Mouse (Mus musculus) lung, postnatal 14 days (tissue): ENCODE data around the gene Duoxa1.
"Not testable (repeated sequence)": the region's sequence is repeated elsewhere in the genome, so short reads cannot be mapped to it uniquely, and the experiment has no call there.

Source experiments
- DNase-seq: peaks from one replicate; pipeline ENCODE4 v3.0.0; 2021

The Duoxa1 gene

DNA sequence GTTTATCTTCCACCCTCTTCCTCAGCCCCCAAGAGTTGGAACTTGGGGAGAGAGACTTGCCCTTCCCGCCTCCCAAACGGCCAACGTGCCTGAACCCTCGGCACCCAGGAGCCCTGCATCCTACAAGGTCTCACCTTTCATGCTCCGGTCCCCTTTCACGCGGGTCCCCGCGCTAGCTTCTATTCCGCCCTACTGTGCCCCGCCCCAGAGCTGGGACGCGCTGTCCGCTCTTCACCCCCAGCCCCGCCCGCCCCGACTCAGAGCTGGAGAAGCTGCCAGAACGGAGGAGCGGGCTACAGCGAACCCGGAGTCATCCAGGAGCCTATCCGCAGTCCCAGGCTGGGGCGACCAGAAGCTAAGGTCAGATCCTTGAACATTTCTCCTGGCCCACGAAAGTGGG is at the start of gene Duoxa1:
TSS of gene Duoxa1 (minus strand) at position 195 of the 400 bp plus-strand sequence.
- DNase-seq: no peak

DNA sequence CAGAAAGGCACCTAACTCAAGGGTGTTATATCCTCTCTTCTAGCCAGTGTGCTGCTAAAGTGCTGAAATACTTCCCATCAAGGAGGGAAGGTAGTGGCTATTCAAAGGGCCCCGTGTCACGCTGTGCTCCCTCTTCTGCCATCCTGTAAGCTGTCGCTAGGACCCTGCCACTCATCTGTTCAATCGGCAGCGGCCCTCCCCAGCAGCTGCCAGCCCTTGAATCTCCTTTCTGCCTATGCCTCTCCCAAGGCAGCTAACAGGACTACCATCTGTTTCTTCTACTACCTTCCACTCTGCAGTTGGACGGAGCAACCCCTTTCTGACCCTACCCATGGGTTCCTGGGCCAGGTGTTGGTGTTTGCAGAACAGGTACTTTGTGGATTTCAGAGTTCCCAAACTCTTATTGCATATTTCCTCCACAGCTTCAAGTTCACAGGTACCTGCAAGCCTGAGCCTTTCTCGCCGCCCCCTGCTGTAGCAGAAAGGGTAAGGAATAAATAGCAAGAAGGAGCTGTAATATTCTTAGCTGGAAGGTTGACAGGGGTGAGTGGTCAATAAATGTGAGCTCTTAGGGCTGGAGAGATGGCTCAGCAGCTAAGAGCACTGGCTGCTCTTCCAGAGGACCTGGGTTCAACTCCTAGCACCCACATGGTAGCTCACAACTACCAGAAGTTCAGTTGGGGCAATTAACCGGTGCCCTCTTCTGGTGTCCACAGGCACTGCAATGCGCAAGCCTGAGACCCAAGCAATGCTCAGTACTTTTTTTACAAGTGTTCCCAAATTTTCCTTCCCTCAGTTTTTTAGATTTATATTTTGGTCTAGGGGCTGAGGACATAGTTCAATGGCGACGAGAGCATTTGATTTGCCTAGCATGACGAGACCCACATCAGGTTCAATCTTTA is 49.3 kb upstream of the Duoxa1 start:
- no peak for DNase-seq

DNA sequence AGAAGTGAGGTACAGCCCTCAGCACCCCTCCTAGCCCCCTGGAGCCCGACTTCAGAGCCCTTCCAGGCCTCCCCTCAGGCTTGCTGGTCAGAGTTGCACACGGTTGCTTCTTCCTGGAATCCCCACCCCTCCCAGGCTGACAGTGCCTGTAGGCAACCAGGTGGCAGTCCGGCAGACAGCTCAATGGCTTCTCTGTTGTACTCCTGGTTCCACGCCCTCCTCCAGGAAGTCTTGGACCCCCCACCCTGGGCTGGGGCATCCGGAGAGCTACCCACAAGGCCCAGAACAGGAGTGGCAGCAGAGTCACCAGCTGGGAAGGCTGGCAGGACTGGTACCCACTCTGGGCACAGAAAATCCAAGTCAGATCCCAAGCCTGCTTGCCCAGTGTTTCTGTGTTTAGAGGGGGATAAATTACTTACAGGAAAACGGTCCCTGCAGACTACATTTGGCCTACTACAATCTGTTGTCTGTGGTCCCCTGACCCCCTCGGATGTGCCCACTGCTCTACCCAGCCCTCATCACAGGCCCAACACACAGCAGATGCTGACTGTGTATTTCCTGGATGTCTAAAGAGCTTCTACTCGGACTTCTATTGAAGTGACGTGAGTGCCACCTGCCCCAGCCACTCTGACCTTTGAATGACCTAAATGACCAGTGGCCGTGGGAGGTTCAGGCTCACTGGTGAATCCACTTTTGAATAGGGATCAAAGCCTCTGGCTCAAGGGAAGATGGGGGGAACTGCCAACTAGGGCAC is 48.5 kb upstream of the Duoxa1 start:
- no peak for DNase-seq

DNA sequence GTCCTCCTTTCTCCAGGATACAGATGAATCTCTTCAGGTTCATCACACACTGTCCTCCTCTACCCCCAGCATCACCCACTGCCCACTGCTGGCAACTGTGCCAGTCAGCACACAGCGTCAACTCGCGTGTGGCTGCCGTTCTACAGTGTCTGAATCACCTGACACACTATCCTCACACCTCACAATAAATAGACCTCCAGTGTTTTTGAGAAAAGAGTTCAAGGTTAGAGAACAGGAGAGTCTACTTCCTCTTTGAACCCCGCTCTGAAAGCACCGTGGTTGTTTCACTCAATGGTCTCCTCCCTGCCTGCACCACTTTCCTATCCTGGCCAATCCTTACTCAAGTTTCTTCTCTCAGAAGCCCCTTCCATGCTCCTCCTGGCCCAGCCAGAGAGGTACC is 47.7 kb upstream of the Duoxa1 start:
- no peak for DNase-seq

DNA sequence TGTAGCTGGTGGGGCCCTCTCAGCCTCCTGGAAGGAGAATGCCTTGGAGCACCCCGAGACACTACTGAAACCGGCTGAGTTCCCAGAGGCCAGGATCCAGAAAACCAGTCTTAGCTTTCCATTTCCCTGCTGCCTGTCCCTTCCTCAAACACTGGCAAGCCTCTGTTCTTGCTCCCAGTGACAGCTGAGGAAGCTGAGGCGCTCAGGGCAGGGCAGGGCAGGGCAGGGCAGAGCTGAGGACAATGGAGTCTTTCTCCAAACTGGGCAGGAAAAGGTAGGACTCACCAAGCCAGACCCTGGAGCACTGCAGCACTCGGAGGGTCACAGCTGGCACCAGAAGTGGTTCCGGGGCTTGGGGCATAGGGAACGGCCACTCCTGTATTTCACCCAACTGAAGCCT is 46.8 kb upstream of the Duoxa1 start:
- DNase-seq: no peak

DNA sequence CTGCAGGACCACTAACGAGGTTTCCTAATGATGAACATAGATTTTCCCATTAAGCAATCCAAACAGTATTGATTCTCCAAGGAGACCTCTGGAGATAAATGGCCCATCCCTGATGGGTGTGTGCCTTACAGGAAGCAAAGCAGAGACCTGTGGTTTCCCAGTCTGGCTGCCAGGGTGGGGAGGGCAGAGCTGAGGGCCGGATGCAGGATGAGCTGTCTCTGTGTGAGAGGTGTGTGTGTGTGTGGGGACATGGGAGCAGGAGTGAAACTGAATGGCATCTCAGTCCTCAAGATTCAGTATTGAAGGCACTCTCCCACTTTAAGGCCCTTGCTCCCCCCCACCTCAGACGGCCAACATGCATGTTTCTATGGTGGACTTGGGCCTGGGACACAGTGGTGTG is 42.7 kb upstream of the Duoxa1 start:
- DNase-seq: no peak

DNA sequence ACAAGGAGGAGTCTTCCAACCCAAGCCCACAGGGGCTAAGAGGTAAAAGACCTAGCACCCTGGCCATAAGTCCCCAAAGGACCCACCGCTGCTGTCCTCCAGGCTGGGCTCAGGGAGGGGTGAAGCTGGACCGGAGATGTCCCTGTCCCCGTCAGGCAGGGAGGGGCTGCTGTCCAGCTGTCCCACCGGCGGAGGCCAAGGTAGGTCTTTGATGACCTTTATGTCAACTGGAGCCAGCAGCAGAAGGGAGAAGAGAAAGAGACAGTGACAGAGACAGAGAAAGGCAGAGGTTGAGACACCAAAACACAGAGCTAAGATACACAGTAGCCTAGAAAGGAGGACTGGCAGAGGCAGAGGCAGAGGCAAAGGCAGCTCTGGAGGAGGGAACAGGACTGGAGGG is 41.9 kb upstream of the Duoxa1 start:
- no peak for DNase-seq

DNA sequence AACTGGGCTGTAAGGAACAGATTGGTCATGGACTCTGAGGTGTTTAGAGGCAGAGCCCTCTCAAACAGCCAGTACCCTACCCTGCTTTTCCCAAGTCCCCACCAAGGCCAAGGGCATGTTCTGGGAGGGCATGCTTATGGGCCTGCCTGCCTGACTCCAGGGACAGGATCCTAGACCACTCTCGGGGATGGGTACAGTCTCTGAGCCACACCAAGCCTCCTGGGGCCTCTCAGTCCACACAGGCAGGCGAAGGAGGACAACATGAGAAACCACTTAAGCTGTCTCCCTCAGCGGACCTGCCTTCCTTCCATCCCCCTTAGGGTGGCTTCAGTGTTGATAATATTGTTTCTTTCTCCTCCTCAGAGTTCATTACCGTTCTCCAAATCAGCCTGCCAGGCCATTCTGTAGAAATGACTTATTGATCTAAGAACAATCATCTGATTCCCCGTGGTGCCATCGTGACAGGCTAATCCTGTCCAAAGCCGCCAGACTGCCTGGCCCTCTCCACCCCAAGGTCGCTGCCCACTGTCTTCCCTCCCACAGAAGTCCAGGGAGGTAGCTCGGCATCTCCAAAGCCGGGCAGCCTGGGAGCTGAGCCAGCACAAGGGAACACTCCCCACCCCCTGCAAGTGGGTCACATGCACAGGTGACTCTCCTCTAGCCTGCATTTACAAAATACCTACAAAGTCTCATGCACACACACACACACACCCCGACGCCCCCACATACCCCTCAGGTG is 40.8 kb upstream of the Duoxa1 start:
- DNase-seq: no peak

DNA sequence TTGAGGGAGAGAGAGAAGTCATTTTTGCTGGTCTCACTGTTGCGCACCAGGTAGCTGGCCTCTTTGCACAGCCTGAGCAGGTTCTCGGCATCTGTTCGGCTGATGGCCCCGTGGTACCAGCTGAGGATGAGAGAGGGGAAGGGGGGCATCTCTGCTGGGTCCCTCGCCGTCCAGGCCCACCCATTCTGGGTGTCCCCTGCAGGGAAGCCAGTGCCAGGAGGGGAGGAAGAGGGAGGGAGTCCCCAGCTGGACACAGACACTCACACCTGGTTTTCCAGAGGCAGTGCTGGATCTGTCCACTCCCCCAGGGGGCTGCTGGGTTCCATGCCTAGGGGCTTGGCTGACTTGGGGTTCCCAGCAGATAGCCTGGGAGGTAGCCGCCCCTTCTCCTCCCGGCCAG is 40.2 kb upstream of the Duoxa1 start:
- DNase-seq: no peak

DNA sequence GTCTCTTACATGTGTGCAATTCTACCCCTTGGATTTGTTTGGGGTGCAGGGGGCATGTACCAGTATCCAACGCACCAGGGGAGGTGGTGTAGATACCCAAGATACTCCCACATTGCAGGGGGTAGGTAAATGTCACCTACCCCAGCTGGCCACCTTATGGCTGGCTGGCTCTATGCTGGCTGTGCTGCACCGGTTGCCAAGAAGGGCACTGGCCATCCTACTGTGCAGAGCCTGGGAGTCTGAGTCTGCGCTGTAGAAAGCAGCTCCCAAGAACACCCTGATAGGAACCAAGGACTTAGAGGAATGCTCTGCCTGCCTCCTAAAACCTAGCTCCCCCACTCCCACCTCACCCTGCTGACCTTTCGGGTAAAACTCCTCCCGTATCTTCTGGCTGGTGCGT is 39.5 kb upstream of the Duoxa1 start:
- DNase-seq: no peak

DNA sequence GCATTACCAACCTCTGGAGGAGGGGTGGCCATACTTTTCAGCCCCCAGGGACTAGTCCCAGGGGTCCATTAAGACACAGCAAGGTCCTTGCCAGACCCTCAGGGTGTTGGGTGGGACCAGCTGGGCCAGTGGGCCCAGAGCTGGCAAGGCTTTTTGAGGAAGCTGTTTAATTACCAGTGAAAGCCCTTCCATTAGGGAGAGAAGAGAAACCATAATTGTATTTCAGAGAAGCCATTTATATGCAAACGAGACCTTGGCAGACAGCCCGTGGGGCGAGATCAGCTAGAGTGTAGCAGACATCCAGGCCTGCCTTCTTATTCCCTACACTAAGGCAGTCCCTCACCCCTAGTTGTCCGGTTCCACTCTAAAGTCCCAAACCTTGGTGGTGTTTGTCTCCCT is 38.4 kb upstream of the Duoxa1 start:
- no peak for DNase-seq

DNA sequence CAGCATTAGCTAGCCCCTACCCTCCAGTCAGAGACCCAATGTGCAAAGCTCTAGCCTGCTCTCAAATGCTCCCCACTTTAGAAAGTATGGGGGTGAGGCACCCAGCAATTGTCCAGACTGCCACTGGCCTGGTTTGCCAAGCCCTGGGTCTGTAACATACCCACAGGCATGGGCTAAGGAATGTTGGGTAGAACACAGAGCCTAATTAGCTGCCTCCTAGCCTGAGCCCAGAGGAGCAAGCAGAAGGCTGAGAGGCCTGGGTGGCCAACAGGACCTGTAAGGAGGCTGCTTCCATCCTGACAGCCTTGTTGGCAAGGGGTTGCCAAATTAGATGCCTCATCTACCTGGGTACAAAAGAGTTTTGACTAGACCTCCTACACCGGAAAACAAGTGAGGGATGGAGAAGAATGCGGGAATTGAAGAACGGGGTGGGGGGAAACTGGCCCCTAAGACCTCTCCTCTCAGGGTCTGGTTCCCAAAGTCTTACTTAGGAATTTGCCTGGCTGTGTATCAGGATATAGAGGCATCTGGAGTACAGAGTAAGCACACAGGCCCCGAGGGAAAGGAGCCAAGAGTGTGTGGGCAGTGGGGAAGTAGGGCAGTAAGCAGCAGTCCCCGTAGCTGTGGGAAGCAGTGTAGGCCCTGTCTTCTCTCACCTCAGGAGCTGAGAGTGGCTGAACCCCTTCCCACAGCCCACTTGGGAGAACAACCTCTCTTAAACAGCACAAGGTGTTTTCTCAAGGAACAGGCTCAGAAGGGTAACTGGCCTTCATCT is 37.8 kb upstream of the Duoxa1 start:
- no peak for DNase-seq

DNA sequence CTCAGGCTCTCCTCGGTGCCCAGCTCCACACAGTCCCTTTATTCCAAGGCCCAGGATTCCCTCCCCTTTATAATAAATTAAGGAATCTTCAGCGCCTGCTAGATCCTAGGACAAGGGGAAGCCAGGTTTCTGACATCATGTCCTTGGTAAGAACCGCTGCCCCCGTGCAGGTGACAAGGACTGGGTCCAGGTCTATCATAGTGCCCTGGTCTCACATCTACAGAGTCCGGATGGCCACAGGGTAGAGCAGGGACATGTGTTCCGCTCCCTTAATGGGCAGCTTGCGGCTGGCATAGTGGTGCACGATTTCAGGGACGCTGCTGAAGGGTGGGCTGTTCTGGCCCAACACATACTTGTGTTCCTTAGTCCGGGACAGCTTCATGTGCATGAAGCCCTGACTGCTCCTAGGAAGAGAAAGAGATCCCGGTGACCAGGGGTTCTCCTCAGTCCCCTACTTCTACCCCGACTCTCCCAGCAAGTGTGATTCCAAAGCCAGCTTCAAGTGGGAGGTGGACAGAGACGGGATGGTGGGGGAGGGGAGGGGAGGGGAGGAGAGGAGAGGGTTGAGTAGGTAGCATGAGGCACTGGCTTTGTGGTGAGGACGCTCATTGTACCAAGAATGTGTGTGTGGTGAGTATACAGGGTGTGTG is 35.7 kb upstream of the Duoxa1 start:
- no peak for DNase-seq

DNA sequence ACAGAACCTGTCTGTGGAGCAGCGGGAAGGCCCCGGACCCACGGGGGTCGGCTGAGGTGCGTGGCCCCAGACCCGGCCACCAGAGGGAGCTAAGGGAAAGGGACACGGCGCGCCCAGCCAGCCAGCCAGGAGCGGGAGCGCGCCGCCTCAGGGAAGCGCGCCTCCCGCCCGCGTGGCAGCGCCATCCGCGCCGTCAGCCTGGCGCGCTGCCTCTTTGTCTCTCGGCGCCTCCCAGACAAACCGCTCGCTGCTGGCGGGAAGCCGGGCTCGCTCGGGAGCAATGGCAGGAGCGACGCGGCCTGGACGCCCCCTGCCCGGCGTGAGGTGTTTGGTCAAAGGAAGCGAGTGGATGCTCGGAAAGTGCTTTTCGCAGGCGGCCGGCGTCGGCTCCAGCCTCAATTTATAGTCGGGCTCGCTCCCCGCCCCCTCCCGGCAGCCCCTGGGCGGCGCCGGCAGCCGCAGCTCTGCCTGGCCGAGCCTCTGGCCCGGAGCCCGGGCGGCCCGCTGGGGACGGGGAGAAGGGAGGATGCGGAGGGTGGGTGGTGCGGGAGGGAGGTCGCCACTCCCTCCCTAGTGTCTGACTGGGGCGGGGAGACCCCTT is 35.1 kb upstream of the Duoxa1 start:
- DNase-seq: peak; percentile 90

DNA sequence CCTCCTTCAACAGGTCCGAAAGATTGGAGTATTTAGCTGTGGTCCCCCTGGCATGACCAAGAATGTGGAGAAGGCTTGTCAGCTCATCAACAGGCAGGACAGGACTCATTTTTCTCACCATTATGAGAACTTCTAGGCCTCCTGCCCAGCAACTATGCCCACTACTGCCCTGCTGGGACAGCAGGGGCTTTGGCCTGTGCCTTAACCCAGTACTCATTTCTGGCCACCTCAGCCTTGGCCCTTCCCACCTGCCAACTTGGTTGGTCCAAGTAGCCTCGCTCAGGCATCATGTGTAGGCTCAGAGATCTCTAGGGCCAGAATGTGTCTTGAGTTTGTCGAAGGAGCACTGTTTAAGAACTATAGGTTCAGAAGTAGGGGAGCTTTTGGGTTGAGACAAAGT is 33.7 kb upstream of the Duoxa1 start:
- DNase-seq: no peak

DNA sequence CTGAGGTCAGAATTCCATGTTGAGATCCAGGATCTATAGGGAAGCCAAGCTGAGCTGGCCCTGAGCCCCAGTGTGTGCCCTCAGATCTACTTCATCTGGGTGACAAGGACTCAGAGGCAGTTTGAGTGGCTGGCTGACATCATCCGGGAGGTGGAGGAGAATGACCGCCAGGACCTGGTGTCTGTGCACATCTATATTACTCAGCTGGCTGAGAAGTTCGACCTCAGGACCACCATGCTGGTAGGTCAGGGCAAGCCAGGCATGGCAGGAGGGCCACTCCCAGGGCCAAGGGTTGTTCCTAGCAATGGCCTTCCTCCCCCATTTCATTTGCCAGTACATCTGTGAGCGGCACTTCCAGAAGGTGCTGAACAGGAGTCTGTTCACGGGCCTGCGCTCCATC is 32.6 kb upstream of the Duoxa1 start:
- DNase-seq: not testable (repeated sequence)

DNA sequence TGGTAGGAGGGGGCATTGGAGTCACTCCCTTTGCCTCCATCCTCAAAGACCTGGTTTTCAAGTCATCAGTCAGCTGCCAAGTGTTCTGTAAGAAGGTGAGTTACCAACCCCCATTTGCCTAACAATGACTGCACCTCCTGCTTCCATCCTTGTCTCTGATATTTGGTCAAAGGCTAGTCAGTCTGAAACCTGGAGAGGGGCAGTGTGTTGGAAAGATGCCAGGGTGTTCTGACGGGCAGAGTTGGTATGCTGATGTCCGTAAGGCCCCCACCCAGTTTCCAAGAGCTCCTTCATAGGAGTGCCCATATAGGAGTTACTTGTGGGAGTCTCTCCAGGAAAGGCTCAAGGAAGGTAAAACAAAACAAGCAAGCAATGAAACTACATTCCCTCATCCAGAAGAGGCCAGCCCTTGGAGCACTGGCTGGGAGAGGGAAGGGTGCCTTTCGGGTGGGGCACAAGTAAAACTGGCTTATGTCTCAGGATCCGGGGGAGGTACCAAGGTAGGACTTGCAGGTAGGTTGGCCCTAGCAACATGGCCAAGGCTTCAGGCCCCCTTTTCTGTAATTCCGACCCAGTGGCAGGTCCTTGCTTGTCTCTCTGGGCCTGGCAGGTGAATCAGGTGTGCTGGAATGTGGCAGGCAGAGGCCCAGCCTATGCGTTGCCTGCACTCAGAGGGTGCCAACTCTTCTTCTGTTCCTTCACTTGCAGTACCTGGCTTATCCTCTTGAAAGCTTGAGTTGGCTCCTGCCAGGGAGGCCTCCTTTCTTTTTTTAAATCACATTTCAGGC is 31.8 kb upstream of the Duoxa1 start:
- no peak for DNase-seq

DNA sequence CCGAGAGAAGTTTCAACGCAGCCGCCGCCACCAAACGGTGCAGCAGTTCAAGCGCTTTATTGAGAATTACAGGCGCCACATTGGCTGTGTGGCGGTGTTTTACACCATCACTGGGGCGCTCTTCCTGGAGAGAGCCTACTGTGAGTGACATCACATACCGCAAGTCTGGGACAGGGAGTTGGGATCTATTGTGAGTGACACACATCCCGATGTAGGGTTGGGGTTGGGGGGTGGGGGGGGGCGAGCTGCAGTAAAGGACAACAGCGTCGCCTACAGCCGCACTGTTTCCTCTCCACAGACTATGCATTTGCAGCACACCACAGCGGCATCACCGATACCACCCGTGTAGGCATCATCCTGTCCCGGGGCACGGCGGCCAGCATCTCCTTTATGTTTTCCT is 23.8 kb upstream of the Duoxa1 start:
- no peak for DNase-seq

DNA sequence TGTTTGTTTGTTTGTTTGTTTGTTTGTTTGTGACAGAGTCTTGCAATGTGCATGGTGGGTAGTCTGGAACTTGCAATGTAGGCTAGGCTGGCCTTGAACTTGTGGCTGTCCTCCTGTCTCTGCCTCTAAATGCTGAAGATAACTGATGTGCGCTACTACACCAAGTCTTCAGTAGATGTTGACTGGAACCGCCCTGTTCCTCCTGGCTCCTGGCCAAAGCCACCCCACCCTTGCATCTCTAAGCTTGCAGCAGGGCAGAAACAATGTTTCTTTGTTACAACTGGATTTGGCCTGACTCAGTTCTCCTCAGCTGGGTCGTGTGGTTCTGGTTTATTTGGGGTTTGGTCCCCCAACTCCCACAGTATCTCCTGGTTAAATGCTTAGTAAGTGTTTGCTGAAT is 20.6 kb upstream of the Duoxa1 start:
- peak; percentile 20 for DNase-seq

DNA sequence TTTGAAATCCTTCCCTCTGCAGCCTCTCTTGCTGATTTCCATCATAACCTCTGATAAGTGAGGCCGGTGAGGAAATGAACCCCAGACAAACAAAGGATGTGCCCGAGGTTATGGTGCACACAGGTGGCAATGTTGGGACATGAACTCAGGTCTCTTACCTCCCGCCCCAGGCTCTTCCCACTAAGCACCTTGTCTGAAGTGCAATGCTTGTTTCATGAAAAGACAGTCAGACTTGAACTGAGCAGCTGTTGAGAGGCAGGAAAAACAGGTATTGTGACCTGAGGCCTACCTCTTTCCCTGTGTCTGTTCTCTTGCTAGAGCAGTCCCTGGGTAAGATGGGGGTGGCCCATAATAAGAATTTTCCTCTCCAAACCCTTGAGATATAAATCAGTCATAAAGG is 18.7 kb upstream of the Duoxa1 start:
- DNase-seq: no peak

DNA sequence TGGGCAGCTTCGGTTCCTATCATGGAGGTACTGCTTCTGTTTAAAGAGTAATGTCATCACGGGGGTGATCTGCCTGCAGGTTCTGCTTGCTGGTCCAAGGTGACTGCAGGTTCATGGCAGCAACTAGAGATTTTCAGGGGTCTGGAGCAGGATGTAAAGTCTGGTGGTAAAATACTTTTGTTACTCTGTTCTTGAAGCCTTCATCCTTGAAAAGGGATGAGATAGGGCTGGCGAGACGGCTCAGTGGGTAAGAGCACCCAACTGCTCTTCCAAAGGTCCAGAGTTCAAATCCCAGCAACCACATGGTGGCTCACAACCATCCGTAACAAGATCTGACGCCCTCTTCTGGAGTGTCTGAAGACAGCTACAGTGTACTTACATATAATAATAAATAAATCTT is 16.8 kb upstream of the Duoxa1 start:
- DNase-seq: not testable (repeated sequence)
